In genomic region chr2:170151470-170151869, GRCm38 (mm10) we compare ENCODE assay signal across 15 mouse cellular contexts. TPM values are rescaled to one million over a fixed set of nuclear protein-coding genes. Genes with fewer than 3 reads are reported as not detected.
DNase-seq lines count a peak whose midpoint lies in the region; ATAC-seq lines count a peak whose summit lies in the region.
"Had no signal": no experiment of that assay in that cellular context is flagged by ENCODE, and none has a peak within 500 bp of the region (broad histone marks: within the 10 kb centered on the region; RNA-seq: fewer than 3 reads in every experiment).

No protein-coding gene starts in this region.

- 47% methylated on average over 8 of the region's 8 CpGs for WGBS in lung, embryonic 16.5 days

- peak overlapping the region; percentile 66 for H3K27ac ChIP-seq in lung, embryonic 16.5 days (ENCODE audit: low read length)
- H3K27ac ChIP-seq: neural tube, embryonic 13.5 days had no signal

- H3K4me3 ChIP-seq in lung, embryonic 16.5 days (ENCODE audit: low read length) = no peak overlapping the region
- H3K4me3 ChIP-seq: neural tube, embryonic 13.5 days had no signal

- no peaks in the 10 kb centered on the region for H3K36me3 ChIP-seq in lung, embryonic 16.5 days (ENCODE audit: control insufficient read depth, insufficient read depth, low read length)
- H3K36me3 ChIP-seq: neural tube, embryonic 13.5 days had no signal

- H3K9ac ChIP-seq in lung, embryonic 16.5 days (ENCODE audit: low read length) = no peak overlapping the region
- H3K9ac ChIP-seq: neural tube, embryonic 13.5 days had no signal

- H3K4me2 ChIP-seq in lung, embryonic 16.5 days (ENCODE audit: low read depth, low read length) = no peak overlapping the region
- H3K4me2 ChIP-seq: heart, embryonic 11.5 days; neural tube, embryonic 13.5 days had no signal

- DNase-seq in lung, postnatal 25 days (ENCODE audit: low spot score) = no peak
- peak; percentile 88 for DNase-seq in c-Kit-positive CD71-positive TER-119-negative erythroid progenitor cells, embryonic 14.5 days (ENCODE audit: low read depth)
- DNase-seq in liver = peak; percentile 88
- DNase-seq in spleen, postnatal 4 days (ENCODE audit: low spot score in 2 of 2) = peak; percentile 67 to 79
- no peak for DNase-seq in right cerebral cortex, adult 18-20 months
- DNase-seq in thymus, postnatal 25 days = no peak
- DNase-seq: cerebellum, adult 2 months; kidney, adult 2 months; kidney, postnatal 4 days; thymus, adult 18-20 months had no signal

- H3K4me1 ChIP-seq in lung, embryonic 16.5 days (replicated peaks; ENCODE audit: control insufficient read depth, insufficient read depth, low read length) = peaks cover 35% of the 10 kb centered on the region

- H3K27me3 ChIP-seq in lung, embryonic 16.5 days (ENCODE audit: control insufficient read depth, insufficient read depth, low read depth, low read length) = no peaks in the 10 kb centered on the region
- H3K27me3 ChIP-seq: CH12.LX had no signal

- no peaks in the 10 kb centered on the region for H3K9me3 ChIP-seq in lung, embryonic 16.5 days (ENCODE audit: control insufficient read depth, low read length)
- H3K9me3 ChIP-seq: neural tube, embryonic 13.5 days had no signal

- ATAC-seq in lung, embryonic 16.5 days (ENCODE audit: low read depth) = no peak
- ATAC-seq: hindbrain, embryonic 16.5 days had no signal

RNA-seq across cellular contexts. Expression of gene Zfp217, which starts 3.6 kb away (rescaled TPM):
- 5.2 and 6.1 TPM in 2 replicates for polyA plus RNA-seq in lung, embryonic 16.5 days (2015; fragmentation: Nextera tagmentation; extraction: Ambion mirVana)

Comparison
In these comparisons a context has a peak if more than half of its experiments do, and no peak if none do; other contexts are left out.
1. DNase-seq: peak in c-Kit-positive CD71-positive TER-119-negative erythroid progenitor cells, embryonic 14.5 days (single experiment), liver (single experiment) and spleen, postnatal 4 days (2 of 2); none in lung, postnatal 25 days (single experiment), right cerebral cortex, adult 18-20 months (single experiment) and thymus, postnatal 25 days (single experiment).